Mouse (Mus musculus) hindlimb bud, embryonic 11.5 days (tissue): ENCODE results near the gene Nrarp.
A peak's percentile ranks its signal among the peaks of the same experiment; 100 is the strongest.

Experiments used
- DNase-seq: peaks from one replicate; pipeline ENCODE4 v3.0.0-alpha.2; 2012; ENCODE audit warnings: low read depth, low spot score; ENCODE audit errors: extremely low spot score

Nrarp gene

GRCm38 (mm10) chr2:25174866-25175689, 5.5 kb upstream of the Nrarp start:
- DNase-seq: no peak

GRCm38 (mm10) chr2:25175690-25176078, 4.9 kb upstream of the Nrarp start:
- DNase-seq: no peak

GRCm38 (mm10) chr2:25176573-25176972, 4.0 kb upstream of the Nrarp start:
- DNase-seq: no peak

- DNase-seq: no peak
Measured at GRCm38 (mm10) chr2:25177076-25177475, 3.5 kb upstream of the Nrarp start.

GRCm38 (mm10) chr2:25177685-25178084, 2.9 kb upstream of the Nrarp start:
- no peak for DNase-seq

- no peak for DNase-seq
Measured at GRCm38 (mm10) chr2:25178285-25178972, 2.1 kb upstream of the Nrarp start.

- no peak for DNase-seq
Measured at GRCm38 (mm10) chr2:25179566-25180217, 866 bp upstream of the Nrarp start.

- DNase-seq: no peak
Measured at GRCm38 (mm10) chr2:25180973-25181890, 674 bp downstream of the Nrarp start.

GRCm38 (mm10) chr2:25181891-25182397, 1.4 kb downstream of the Nrarp start:
- DNase-seq: no peak

GRCm38 (mm10) chr2:25182664-25183063, 2.1 kb downstream of the Nrarp start:
- DNase-seq: no peak

GRCm38 (mm10) chr2:25183336-25183735, 2.8 kb downstream of the Nrarp start:
- no peak for DNase-seq

- no peak for DNase-seq
Measured at GRCm38 (mm10) chr2:25184496-25184895, 3.9 kb downstream of the Nrarp start.

GRCm38 (mm10) chr2:25185625-25186574, 5.3 kb downstream of the Nrarp start:
- DNase-seq: no peak

GRCm38 (mm10) chr2:25186575-25186930, 6.0 kb downstream of the Nrarp start:
- DNase-seq: no peak

GRCm38 (mm10) chr2:25187841-25188240, 7.3 kb downstream of the Nrarp start:
- no peak for DNase-seq

GRCm38 (mm10) chr2:25193330-25193770, 12.8 kb downstream of the Nrarp start:
- DNase-seq: peak; percentile 84

GRCm38 (mm10) chr2:25194006-25194405, 13.4 kb downstream of the Nrarp start:
- no peak for DNase-seq

- no peak for DNase-seq
Measured at GRCm38 (mm10) chr2:25194486-25195171, 14.1 kb downstream of the Nrarp start.
